Comparison of ENCODE assay signal across 9 mouse cellular contexts in the genomic region with DNA sequence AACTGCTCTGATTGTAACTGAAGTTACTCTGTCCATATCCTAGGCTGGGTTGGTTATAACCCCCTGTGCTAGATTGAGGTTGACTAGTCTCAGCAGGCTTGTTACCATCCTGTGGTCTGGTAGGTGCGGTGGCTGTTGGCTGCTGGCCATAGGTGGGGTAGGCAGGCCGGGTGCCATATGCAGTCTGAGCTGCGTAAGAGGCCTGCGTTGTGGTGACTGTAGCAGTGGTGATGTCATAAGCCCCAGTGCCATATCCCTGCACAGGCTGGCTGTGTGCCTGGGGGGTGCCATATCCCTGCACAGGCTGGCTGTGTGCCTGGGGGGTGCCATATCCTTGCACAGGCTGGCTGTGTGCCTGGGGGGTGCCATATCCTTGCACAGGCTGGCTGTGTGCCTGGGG. TPM values are rescaled to one million over a fixed set of nuclear protein-coding genes. Genes with fewer than 3 reads are reported as not detected.
DNase-seq lines count a peak whose midpoint lies in the region; ATAC-seq lines count a peak whose summit lies in the region.
"Not testable (repeated sequence)": the region's sequence is repeated elsewhere in the genome, so short reads cannot be mapped to it uniquely, and the experiment has no call there.
"Had no signal": no experiment of that assay in that cellular context is flagged by ENCODE, and none has a peak within 500 bp of the region (broad histone marks: within the 10 kb centered on the region; RNA-seq: fewer than 3 reads in every experiment).

No protein-coding gene starts in this region.

- H3K36me3 ChIP-seq in heart, embryonic 12.5 days; intestine, embryonic 14.5 days (ENCODE audit: control insufficient read depth, insufficient read depth, low read length); limb, embryonic 12.5 days: not testable (repeated sequence)

- not testable (repeated sequence) for H3K4me3 ChIP-seq in heart, embryonic 12.5 days; intestine, embryonic 14.5 days (ENCODE audit: low read depth, low read length); limb, embryonic 12.5 days (replicated peaks)

- H3K4me2 ChIP-seq in heart, embryonic 12.5 days; intestine, embryonic 14.5 days (ENCODE audit: low read length); limb, embryonic 12.5 days: not testable (repeated sequence)

- peak; percentile 20; the same call in 1 of the 2 replicates for ATAC-seq in common myeloid progenitor, adult 5-6 weeks (replicated peaks; ENCODE audit: low read depth, poor library complexity, severe bottlenecking)
- peak; percentile 37; the same call in 1 of the 2 replicates for ATAC-seq in granulocyte monocyte progenitor cell, adult 5-6 weeks (replicated peaks; ENCODE audit: poor library complexity, severe bottlenecking)
- ATAC-seq in heart, embryonic 12.5 days (ENCODE audit: insufficient number of reproducible peaks, low FRiP score) = peak; percentile 36; the same call in 1 of the 2 replicates
- not testable (repeated sequence) for ATAC-seq in intestine, embryonic 14.5 days (replicated peaks; ENCODE audit: low FRiP score, low TSS enrichment, low read depth)
- ATAC-seq in limb, embryonic 12.5 days (ENCODE audit: insufficient number of reproducible peaks, insufficient read depth, low FRiP score, low TSS enrichment, low read depth) = 0 out of 2 replicates have a peak, but pooled peaks have one; percentile 20
- ATAC-seq in megakaryocyte progenitor cell, adult 5-6 weeks (replicated peaks; ENCODE audit: poor library complexity) = peak; percentile 50; the same call in 1 of the 2 replicates
- ATAC-seq in neutrophil, adult 5-6 weeks (ENCODE audit: extremely low read depth, insufficient number of reproducible peaks, low FRiP score, poor library complexity, severe bottlenecking) = 0 out of 2 replicates have a peak, but pooled peaks have one; percentile 13

- not testable (repeated sequence) for H3K4me1 ChIP-seq in heart, embryonic 12.5 days (replicated peaks); intestine, embryonic 14.5 days (replicated peaks; ENCODE audit: control insufficient read depth, insufficient read depth, low read length); limb, embryonic 12.5 days (replicated peaks)

- not testable (repeated sequence) for H3K27me3 ChIP-seq in heart, embryonic 12.5 days (replicated peaks); intestine, embryonic 14.5 days (replicated peaks; ENCODE audit: control insufficient read depth, insufficient read depth, low read length); limb, embryonic 12.5 days

- not testable (repeated sequence) for H3K9ac ChIP-seq in heart, embryonic 12.5 days; intestine, embryonic 14.5 days (ENCODE audit: low read length); limb, embryonic 12.5 days (replicated peaks)

- not testable (repeated sequence) for H3K9me3 ChIP-seq in heart, embryonic 12.5 days (replicated peaks); intestine, embryonic 14.5 days (ENCODE audit: control insufficient read depth, low read length); limb, embryonic 12.5 days

- DNase-seq in heart, adult 11 months = peak; percentile 78
- DNase-seq in intestine, embryonic 14.5 days (ENCODE audit: low spot score) = peak; percentile 4

- 75% methylated on average over 4 of the region's 4 CpGs for WGBS in heart, embryonic 12.5 days
- 99% methylated on average over 4 of the region's 4 CpGs for WGBS in intestine, embryonic 14.5 days
- WGBS in limb, embryonic 12.5 days = 90% methylated on average over 4 of the region's 4 CpGs

- H3K27ac ChIP-seq in heart, embryonic 12.5 days (ENCODE audit: poor library complexity, severe bottlenecking); intestine, embryonic 14.5 days (ENCODE audit: low read depth); limb, embryonic 12.5 days: not testable (repeated sequence)

RNA-seq across cellular contexts. Expression of gene Selenop, which starts 49.7 kb away (rescaled TPM):
- 103 and 104 TPM in 2 replicates for total RNA-seq in common myeloid progenitor, adult 5-6 weeks (2017)
- total RNA-seq in granulocyte monocyte progenitor cell, adult 5-6 weeks (2014; fragmentation: Nextera tagmentation) = 90.6 and 91.2 TPM in 2 replicates
- 38.1 and 66.0 TPM in 2 replicates for total RNA-seq in granulocyte monocyte progenitor cell, adult 5-6 weeks (2017)
- 84.6 and 90.9 TPM in 2 replicates for polyA plus RNA-seq in heart, embryonic 12.5 days (2016; fragmentation: Nextera tagmentation; extraction: Ambion mirVana)
- 153 and 172 TPM in 2 replicates for polyA plus RNA-seq in intestine, embryonic 14.5 days (2014; fragmentation: Nextera tagmentation; extraction: Ambion mirVana)
- polyA plus RNA-seq in limb, embryonic 12.5 days (2016; fragmentation: Nextera tagmentation; extraction: Ambion mirVana) = 52.8 and 57.4 TPM in 2 replicates
- total RNA-seq in megakaryocyte progenitor cell, adult 5-6 weeks (2015) = 106 and 110 TPM in 2 replicates
- total RNA-seq in megakaryocyte progenitor cell, adult 5-6 weeks (2017) = 55.3 and 56.5 TPM in 2 replicates
- 106 and 112 TPM in 2 replicates for total RNA-seq in neutrophil, adult 5-6 weeks (2017)
- polyA plus RNA-seq: G1E had no signal
